Mouse (Mus musculus) heart, embryonic 12.5 days (tissue): ENCODE measurements around the gene Tbc1d8b. TPM values are rescaled to one million over a fixed set of nuclear protein-coding genes. Genes with fewer than 3 reads are reported as not detected.
A peak's percentile ranks its signal among the peaks of the same experiment; 100 is the strongest.

Source experiments
- ATAC-seq: fragments of 200-750 bp; cut with Nextera tagmentation; 2 replicates; pipeline ENCODE4 v1.8.0; 2017; ENCODE audit warnings: moderate TSS enrichment, moderate library complexity; ENCODE audit not compliant: insufficient number of reproducible peaks, low FRiP score
- H3K27ac ChIP-seq: fragments of 300-500 bp; sonication (generic); 2 replicates; pipeline ENCODE4 v1.5.1; 2016; ENCODE audit warnings: mild to moderate bottlenecking, moderate library complexity; ENCODE audit not compliant: poor library complexity, severe bottlenecking
- H3K27me3 ChIP-seq: fragments of 300-500 bp; sonication (generic); replicated peaks from 2 replicates; pipeline ENCODE4 v1.6.1; 2016; ENCODE audit warnings: mild to moderate bottlenecking, moderate library complexity
- H3K36me3 ChIP-seq: fragments of 300-500 bp; sonication (generic); 2 replicates; pipeline ENCODE4 v1.6.1; 2016; ENCODE audit warnings: mild to moderate bottlenecking, moderate library complexity
- H3K4me1 ChIP-seq: fragments of 300-500 bp; sonication (generic); replicated peaks from 2 replicates; pipeline ENCODE4 v1.6.1; 2016; ENCODE audit warnings: mild to moderate bottlenecking
- H3K4me2 ChIP-seq: fragments of 300-500 bp; sonication (generic); 2 replicates; pipeline ENCODE4 v1.6.1; 2016; ENCODE audit warnings: mild to moderate bottlenecking, moderate library complexity
- H3K4me3 ChIP-seq: fragments of 300-500 bp; sonication (generic); 2 replicates; pipeline ENCODE4 v1.5.1; 2016; ENCODE audit warnings: mild to moderate bottlenecking
- H3K9ac ChIP-seq: fragments of 300-500 bp; sonication (generic); 2 replicates; pipeline ENCODE4 v1.6.1; 2016; ENCODE audit warnings: mild to moderate bottlenecking, moderate library complexity
- H3K9me3 ChIP-seq: fragments of 300-500 bp; sonication (generic); replicated peaks from 2 replicates; pipeline ENCODE4 v1.6.1; 2016; ENCODE audit warnings: mild to moderate bottlenecking, moderate library complexity
- WGBS: fragments of 180-500 bp; shearing (Covaris S2); methylation state at CpG from one replicate; pipeline ENCODE4 v1.1.7; 2016; 5-methylcytosine and 5-hydroxymethylcytosine counted together
- polyA plus RNA-seq: library from polyadenylated mRNA; unstranded; fragments of >200 nt; fragmentation: Nextera tagmentation; extraction: Ambion mirVana; gene quantifications from 2 replicates; pipeline ENCODE4 v1.2.1, GENCODE M21; 2016

The Tbc1d8b gene
- 3.4 and 3.7 TPM in 2 replicates for polyA plus RNA-seq

GRCm38 (mm10) chrX:139684775-139685695 lies at the start of gene Tbc1d8b:
Tbc1d8b (plus strand) TSS chrX:139684996.
- peak within 1 kb of the TSS; percentile 30; the same call in 1 of the 2 replicates for H3K27ac ChIP-seq
- H3K4me2 ChIP-seq = peak within 1 kb of the TSS; percentile 70
- H3K9ac ChIP-seq = peak within 1 kb of the TSS; percentile 74
- peak within 1 kb of the TSS; percentile 65 for H3K4me3 ChIP-seq
- H3K36me3 ChIP-seq = no peaks in the 10 kb centered on the region
- 8% methylated on average over 43 of the region's 43 CpGs for WGBS
- peaks cover 2% of the 10 kb centered on the region; the same call in 1 of the 2 replicates for H3K9me3 ChIP-seq
- ATAC-seq = peak; percentile 98
- no peaks in the 10 kb centered on the region for H3K4me1 ChIP-seq
- no peaks in the 10 kb centered on the region for H3K27me3 ChIP-seq

- no peak overlapping the region for H3K9ac ChIP-seq
- no peak for ATAC-seq
- H3K4me2 ChIP-seq = no peak overlapping the region
- H3K4me1 ChIP-seq = no peaks in the 10 kb centered on the region
- H3K27ac ChIP-seq = no peak overlapping the region
- no peaks in the 10 kb centered on the region for H3K9me3 ChIP-seq
- no peak overlapping the region for H3K4me3 ChIP-seq
- WGBS = 32% methylated on average over 2 of the region's 2 CpGs
- no peaks in the 10 kb centered on the region for H3K27me3 ChIP-seq
- no peaks in the 10 kb centered on the region for H3K36me3 ChIP-seq
Measured at GRCm38 (mm10) chrX:139639744-139640143, 45.1 kb upstream of the Tbc1d8b start.

- no peaks in the 10 kb centered on the region for H3K27me3 ChIP-seq
- no peaks in the 10 kb centered on the region for H3K36me3 ChIP-seq
- no peak for ATAC-seq
- no peaks in the 10 kb centered on the region for H3K9me3 ChIP-seq
- H3K4me2 ChIP-seq = no peak overlapping the region
- H3K9ac ChIP-seq = no peak overlapping the region
- H3K27ac ChIP-seq = no peak overlapping the region
- no peak overlapping the region for H3K4me3 ChIP-seq
- H3K4me1 ChIP-seq = no peaks in the 10 kb centered on the region
Measured at GRCm38 (mm10) chrX:139640418-139640817, 44.4 kb upstream of the Tbc1d8b start.

GRCm38 (mm10) chrX:139652226-139652625 lies 32.6 kb upstream of the Tbc1d8b start:
- H3K9ac ChIP-seq = no peak overlapping the region
- H3K27me3 ChIP-seq = no peaks in the 10 kb centered on the region
- H3K27ac ChIP-seq = no peak overlapping the region
- H3K36me3 ChIP-seq = no peaks in the 10 kb centered on the region
- H3K9me3 ChIP-seq = no peaks in the 10 kb centered on the region
- H3K4me1 ChIP-seq = 0 out of 2 replicates have a peak, but pooled peaks cover 2% of the 10 kb centered on the region
- no peak for ATAC-seq
- H3K4me3 ChIP-seq = no peak overlapping the region
- 68% methylated on average over 5 of the region's 5 CpGs for WGBS
- H3K4me2 ChIP-seq = no peak overlapping the region

GRCm38 (mm10) chrX:139653292-139653691 lies 31.5 kb upstream of the Tbc1d8b start:
- Histone ChIP-seq H3K9ac (no peak overlapping the region), H3K36me3 (no peaks in the 10 kb centered on the region)
- no peak for ATAC-seq

GRCm38 (mm10) chrX:139654350-139655063 lies 30.3 kb upstream of the Tbc1d8b start:
- H3K27me3 ChIP-seq = no peaks in the 10 kb centered on the region
- H3K4me2 ChIP-seq = no peak overlapping the region
- H3K4me1 ChIP-seq = 0 out of 2 replicates have a peak, but pooled peaks cover 2% of the 10 kb centered on the region
- no peak overlapping the region for H3K9ac ChIP-seq
- no peaks in the 10 kb centered on the region for H3K36me3 ChIP-seq
- no peak for ATAC-seq
- H3K27ac ChIP-seq = no peak overlapping the region
- 70% methylated on average over 5 of the region's 5 CpGs for WGBS
- H3K4me3 ChIP-seq = no peak overlapping the region
- H3K9me3 ChIP-seq = no peaks in the 10 kb centered on the region

More at GRCm38 (mm10) chrX:139653292-139653691, 31.5 kb upstream of the Tbc1d8b start:
- Histone ChIP-seq H3K4me3 (no peak overlapping the region), H3K4me1 (0 out of 2 replicates have a peak, but pooled peaks cover 2% of the 10 kb centered on the region), H3K4me2 (no peak overlapping the region), H3K9me3 (no peaks in the 10 kb centered on the region), H3K27ac (no peak overlapping the region), H3K27me3 (no peaks in the 10 kb centered on the region)
- WGBS = 40% methylated on average over 3 of the region's 3 CpGs

- H3K27me3 ChIP-seq = no peaks in the 10 kb centered on the region
- H3K9me3 ChIP-seq = no peaks in the 10 kb centered on the region
- no peak overlapping the region for H3K4me3 ChIP-seq
- 29% methylated on average over 1 of the region's 1 CpGs for WGBS
- H3K27ac ChIP-seq = no peak overlapping the region
- H3K9ac ChIP-seq = no peak overlapping the region
- H3K4me1 ChIP-seq = no peaks in the 10 kb centered on the region
- no peak for ATAC-seq
- no peak overlapping the region for H3K4me2 ChIP-seq
- H3K36me3 ChIP-seq = no peaks in the 10 kb centered on the region
Measured at GRCm38 (mm10) chrX:139662111-139662510, 22.7 kb upstream of the Tbc1d8b start.

- H3K9me3 ChIP-seq = no peaks in the 10 kb centered on the region
- 77% methylated on average over 2 of the region's 2 CpGs for WGBS
- ATAC-seq = no peak
Measured at GRCm38 (mm10) chrX:139665829-139666228, 19.0 kb upstream of the Tbc1d8b start.

GRCm38 (mm10) chrX:139684410-139684774 lies 404 bp upstream of the Tbc1d8b start:
- no peak overlapping the region for H3K27ac ChIP-seq
- H3K4me1 ChIP-seq = no peaks in the 10 kb centered on the region
- peak; percentile 24; the same call in 1 of the 2 replicates for ATAC-seq
- H3K27me3 ChIP-seq = no peaks in the 10 kb centered on the region
- H3K4me2 ChIP-seq = peak overlapping the region; percentile 64
- no peaks in the 10 kb centered on the region for H3K36me3 ChIP-seq
- 17% methylated on average over 8 of the region's 8 CpGs for WGBS
- H3K9ac ChIP-seq = peak overlapping the region; percentile 43; the same call in 1 of the 2 replicates
- peak overlapping the region; percentile 65 for H3K4me3 ChIP-seq
- H3K9me3 ChIP-seq = peaks cover 2% of the 10 kb centered on the region; the same call in 1 of the 2 replicates

More at GRCm38 (mm10) chrX:139665829-139666228, 19.0 kb upstream of the Tbc1d8b start:
- Histone ChIP-seq H3K27me3 (no peaks in the 10 kb centered on the region), H3K9ac (no peak overlapping the region), H3K4me1 (no peaks in the 10 kb centered on the region), H3K27ac (no peak overlapping the region), H3K4me3 (no peak overlapping the region), H3K36me3 (no peaks in the 10 kb centered on the region), H3K4me2 (no peak overlapping the region)

GRCm38 (mm10) chrX:139714381-139714780 lies 29.6 kb downstream of the Tbc1d8b start, which contains the start of gene Gm15013:
Gm15013 (minus strand) TSS chrX:139714481.
- no peak for ATAC-seq
- Histone ChIP-seq H3K9me3 (no peaks in the 10 kb centered on the region), H3K36me3 (no peaks in the 10 kb centered on the region), H3K27me3 (no peaks in the 10 kb centered on the region), H3K4me1 (no peaks in the 10 kb centered on the region), H3K27ac (no peak within 1 kb of the TSS), H3K9ac (no peak within 1 kb of the TSS), H3K4me3 (no peak within 1 kb of the TSS), H3K4me2 (no peak within 1 kb of the TSS)
- 87% methylated on average over 8 of the region's 8 CpGs for WGBS

GRCm38 (mm10) chrX:139722350-139722749 lies 37.6 kb downstream of the Tbc1d8b start:
- Histone ChIP-seq H3K27me3 (no peaks in the 10 kb centered on the region), H3K36me3 (peaks cover 5% of the 10 kb centered on the region; the same call in 1 of the 2 replicates), H3K9ac (no peak overlapping the region), H3K27ac (no peak overlapping the region), H3K9me3 (no peaks in the 10 kb centered on the region), H3K4me1 (no peaks in the 10 kb centered on the region), H3K4me3 (no peak overlapping the region), H3K4me2 (no peak overlapping the region)
- 91% methylated on average over 2 of the region's 2 CpGs for WGBS
- ATAC-seq = no peak
